Mouse (Mus musculus): Measurements from ENCODE around the gene Mgat5.

GRCm38 (mm10) chr1:127395724-127396123 is 190.9 kb downstream of the Mgat5 start:
- no peak for TF ChIP-seq CTCF (conservative IDR thresholded peaks at IDR 0.05; ENCODE audit: insufficient read depth, insufficient read length, low read depth, low read length)
- no peak for TF ChIP-seq POLR2A (IDR thresholded peaks at IDR 0.05; ENCODE audit: low read depth, low read length)
